Mouse (Mus musculus): ENCODE measurements around the gene Hsdl1.

The Hsdl1 gene

GRCm38 (mm10) chr8:119574437-119575365 lies at the start of gene Hsdl1, which contains the start of gene Dnaaf1:
Hsdl1 (minus strand) TSS chr8:119575183.
Dnaaf1 (plus strand) TSS chr8:119575235.
- in situ Hi-C loops (cut with MseI, MboI) = no loop called here

DNA sequence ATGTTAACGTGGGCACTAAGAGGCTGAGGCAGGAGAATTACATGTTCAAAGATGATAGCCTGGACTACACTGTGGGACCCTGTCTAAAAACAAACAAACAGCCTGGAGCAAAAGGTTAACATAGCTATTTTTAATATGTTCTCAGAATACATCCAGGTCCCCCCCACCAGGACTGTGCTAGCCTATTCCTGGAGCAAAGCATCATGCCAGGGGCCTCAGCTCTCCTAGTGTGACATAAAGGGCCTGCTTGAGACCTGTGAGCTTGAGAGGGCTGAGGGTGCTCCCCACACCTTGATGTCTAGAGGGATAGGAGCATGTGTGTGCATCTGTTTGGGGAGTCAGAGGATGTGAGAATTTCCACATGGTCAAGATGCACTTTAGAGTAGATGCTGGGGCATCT lies 48.8 kb upstream of the Hsdl1 start:
- in situ Hi-C loops (cut with MseI, MboI) = no loop called here

GRCm38 (mm10) chr8:119623061-119623460 lies 48.1 kb upstream of the Hsdl1 start:
- in situ Hi-C loops (cut with MseI, MboI) = no loop called here

DNA sequence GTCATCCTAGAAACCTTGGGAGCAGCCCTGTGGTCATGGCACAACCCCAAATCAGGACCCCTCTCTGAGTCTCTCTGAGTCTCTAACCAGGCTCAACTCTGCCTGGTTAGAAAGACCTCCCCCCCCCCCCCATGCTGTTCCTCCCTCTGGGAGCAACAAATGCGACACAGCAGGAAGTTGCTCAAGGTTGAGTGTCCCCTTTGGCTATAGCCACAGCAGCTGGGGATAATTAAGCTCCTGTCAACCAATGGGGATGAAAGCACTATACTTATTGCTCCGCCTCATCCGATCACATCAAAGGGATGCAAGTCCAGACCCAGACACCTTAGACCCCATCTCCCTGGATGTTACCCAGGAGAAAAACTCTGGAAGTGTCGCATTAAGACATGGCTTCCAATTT lies 47.6 kb upstream of the Hsdl1 start:
- in situ Hi-C loops (cut with MseI, MboI) = no loop called here

- in situ Hi-C loops (cut with MseI, MboI) = no loop called here
Measured at GRCm38 (mm10) chr8:119620848-119621465, 46.0 kb upstream of the Hsdl1 start.

- in situ Hi-C loops (cut with MseI, MboI) = no loop called here
Measured at GRCm38 (mm10) chr8:119620116-119620840, 45.3 kb upstream of the Hsdl1 start.

DNA sequence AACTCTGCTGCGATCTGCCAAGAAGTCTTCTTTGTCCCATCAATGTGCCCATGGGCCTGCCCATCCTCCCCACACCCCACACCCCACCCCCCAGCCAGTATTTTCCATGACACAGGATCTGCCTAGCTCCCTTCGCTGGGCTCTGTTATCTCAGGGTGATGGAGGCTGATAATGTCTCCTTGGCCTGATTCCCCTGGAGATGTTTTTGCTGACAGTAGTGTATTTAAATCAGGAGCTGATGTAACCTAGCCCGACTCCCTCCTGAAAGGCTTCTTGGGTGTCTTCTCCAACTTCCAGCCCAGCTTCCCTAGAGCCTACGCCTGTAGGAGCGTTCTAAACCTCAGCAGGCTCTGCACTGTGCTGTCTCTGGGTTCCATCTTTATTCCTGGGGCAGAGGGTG lies 43.9 kb upstream of the Hsdl1 start:
- in situ Hi-C loops (cut with MseI, MboI) = no loop called here

DNA sequence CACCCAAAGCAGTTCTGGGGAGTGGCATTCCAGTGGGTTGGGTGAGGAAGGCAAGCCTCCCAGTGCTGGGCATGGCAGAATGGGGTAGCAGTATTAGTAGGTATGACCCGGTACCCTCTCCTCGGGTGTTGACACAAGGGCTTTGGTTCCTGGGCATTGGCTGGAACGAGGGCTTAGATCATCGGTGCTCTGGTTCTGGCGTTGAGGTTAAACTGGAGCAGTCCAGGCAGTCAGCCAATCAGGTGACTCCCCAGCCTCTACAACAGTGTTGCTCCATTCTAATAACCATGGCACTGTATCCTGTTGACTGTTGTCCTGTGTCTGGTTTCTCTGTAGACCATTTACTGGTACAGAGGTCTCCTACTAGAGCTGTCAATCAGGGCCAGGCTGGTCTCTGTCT lies 42.6 kb upstream of the Hsdl1 start:
- in situ Hi-C loops (cut with MseI, MboI) = no loop called here

DNA sequence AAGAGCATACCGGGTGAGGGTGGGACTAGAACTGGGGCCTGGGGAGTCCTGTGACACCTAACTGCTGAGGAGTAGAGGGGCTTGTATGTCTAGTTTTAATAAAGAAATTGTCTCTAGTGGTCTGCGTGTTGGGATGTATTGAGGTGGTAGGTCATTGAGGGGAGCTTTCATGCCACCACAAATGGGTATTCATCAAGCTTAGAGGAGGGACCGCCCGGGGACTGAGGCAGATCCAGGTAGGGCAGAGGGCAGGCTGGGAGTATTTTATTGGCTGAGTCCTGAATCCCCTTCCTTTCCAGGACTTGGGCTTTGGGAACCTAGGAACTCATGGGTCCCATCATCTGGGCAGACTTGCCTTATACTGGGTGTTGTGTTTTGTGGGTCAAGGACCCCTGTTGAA lies 41.8 kb upstream of the Hsdl1 start:
- in situ Hi-C loops (cut with MseI, MboI) = no loop called here

GRCm38 (mm10) chr8:119616358-119616757 lies 41.4 kb upstream of the Hsdl1 start:
- in situ Hi-C loops (cut with MseI, MboI) = no loop called here

GRCm38 (mm10) chr8:119615096-119615495 lies 40.1 kb upstream of the Hsdl1 start:
- in situ Hi-C loops (cut with MseI, MboI) = no loop called here

GRCm38 (mm10) chr8:119612471-119612870 lies 37.5 kb upstream of the Hsdl1 start, which contains the start of gene Adad2:
Adad2 (plus strand) TSS chr8:119612747.
- in situ Hi-C loops (cut with MseI, MboI) = no loop called here

DNA sequence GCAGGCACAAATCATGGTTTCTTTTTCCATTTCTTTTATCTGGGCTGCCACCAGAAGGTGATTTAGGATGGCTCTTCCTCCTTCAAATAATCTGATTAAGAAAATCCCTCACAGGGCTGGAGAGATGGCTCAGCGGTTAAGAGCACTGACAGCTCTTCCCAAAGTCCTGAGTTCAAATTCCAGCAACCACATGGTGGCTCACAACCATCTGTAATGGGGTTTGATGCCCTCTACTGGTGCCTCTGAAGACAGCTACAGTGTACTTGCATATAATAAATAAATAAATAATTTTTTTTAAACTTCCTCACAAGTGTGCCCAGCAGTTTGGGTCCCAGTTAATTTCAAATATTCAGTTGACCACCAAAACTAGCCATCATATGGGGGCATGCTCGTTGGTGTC lies 31.2 kb upstream of the Hsdl1 start:
- in situ Hi-C loops (cut with MseI, MboI) = no loop called here

DNA sequence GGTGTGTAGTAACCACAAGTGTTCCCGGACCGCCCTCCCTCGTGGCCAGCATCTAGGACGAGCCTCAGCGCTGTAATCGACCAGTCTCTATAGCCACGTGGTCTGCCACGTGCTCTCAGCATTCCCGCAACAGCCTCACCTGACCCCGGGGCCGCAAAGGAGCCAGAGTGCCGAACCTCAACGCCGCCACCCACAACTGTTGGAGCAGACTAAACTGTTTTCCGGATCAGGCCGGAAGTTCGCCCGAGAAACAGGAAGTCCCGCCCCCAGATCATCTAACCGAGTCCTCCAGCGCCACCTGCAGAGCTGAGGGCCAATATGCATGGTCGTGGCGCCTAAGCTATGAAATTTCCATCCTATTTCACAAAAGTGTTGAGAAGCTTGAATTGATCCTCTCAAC lies 30.0 kb upstream of the Hsdl1 start, which contains the start of gene Taf1c:
TSS of gene Taf1c (minus strand) at position 227 of the 400 bp plus-strand sequence.
- in situ Hi-C loops (cut with MseI, MboI) = no loop called here

DNA sequence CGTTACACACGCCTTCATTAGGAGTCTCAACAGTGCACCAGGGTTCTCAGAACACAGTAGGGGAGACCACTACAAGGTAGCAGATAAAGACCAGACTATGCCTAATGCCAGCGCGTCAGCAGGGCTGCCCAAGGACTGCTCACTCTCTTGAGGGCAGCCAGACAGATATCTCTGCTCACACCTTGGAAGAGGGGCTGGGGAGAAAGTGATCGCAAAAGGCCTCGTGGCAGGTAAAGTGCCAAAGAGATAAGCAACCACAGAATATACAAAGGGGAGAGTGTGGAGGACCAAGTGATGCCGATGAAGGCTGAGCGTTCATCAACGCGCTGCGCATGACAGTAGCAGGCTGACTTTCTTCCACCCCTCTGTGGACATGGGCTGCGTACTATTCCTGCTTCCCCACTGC lies 29.4 kb upstream of the Hsdl1 start:
- in situ Hi-C loops (cut with MseI, MboI) = no loop called here

GRCm38 (mm10) chr8:119603771-119604170 lies 28.8 kb upstream of the Hsdl1 start:
- in situ Hi-C loops (cut with MseI, MboI) = no loop called here

GRCm38 (mm10) chr8:119591456-119591855 lies 16.5 kb upstream of the Hsdl1 start:
- in situ Hi-C loops (cut with MseI, MboI) = no loop called here

- in situ Hi-C loops (cut with MseI, MboI) = no loop called here
Measured at GRCm38 (mm10) chr8:119590348-119590747, 15.4 kb upstream of the Hsdl1 start.

- in situ Hi-C loops (cut with MseI, MboI) = no loop called here
Measured at GRCm38 (mm10) chr8:119588844-119589243, 13.9 kb upstream of the Hsdl1 start.

- in situ Hi-C loops (cut with MseI, MboI) = no loop called here
Measured at GRCm38 (mm10) chr8:119588321-119588720, 13.3 kb upstream of the Hsdl1 start.

- in situ Hi-C loops (cut with MseI, MboI) = no loop called here
Measured at GRCm38 (mm10) chr8:119585901-119586300, 10.9 kb upstream of the Hsdl1 start.
